Mouse (Mus musculus) gastrocnemius, adult 2 months (tissue): ENCODE data around the gene Gramd1a. TPM values are rescaled to one million over a fixed set of nuclear protein-coding genes. Genes with fewer than 3 reads are reported as not detected.

Experiments
- DNase-seq: peaks from one replicate; pipeline ENCODE4 v3.0.0; 2022
- H3K27ac ChIP-seq: fragments of 200-600 bp; 2 replicates; pipeline ENCODE4 v1.8.1; 2022; ENCODE audit warnings: mild to moderate bottlenecking
- H3K4me3 ChIP-seq: fragments of 200-600 bp; 2 replicates; pipeline ENCODE4 v1.8.1; 2022; ENCODE audit warnings: mild to moderate bottlenecking, moderate library complexity
- CTCF ChIP-seq: fragments of 200-600 bp; IDR thresholded peaks from 2 replicates; pipeline ENCODE4 v1.8.1; 2022; ENCODE audit warnings: antibody characterized with exemption, mild to moderate bottlenecking, moderate library complexity
- intact Hi-C: fragments of 180-260 bp; cut with DNase I; formaldehyde crosslinking; loops from one replicate; pipeline ENCODE4 v1.15.1; 2025
- total RNA-seq, 2 experiments: library from RNA; stranded (reverse); gene quantifications; 2 replicates each; pipeline ENCODE4 v1.2.3; 2021

The Gramd1a gene
- total RNA-seq, 2 experiments from 2014 or later, result 47.2 to 61.7 TPM

DNA sequence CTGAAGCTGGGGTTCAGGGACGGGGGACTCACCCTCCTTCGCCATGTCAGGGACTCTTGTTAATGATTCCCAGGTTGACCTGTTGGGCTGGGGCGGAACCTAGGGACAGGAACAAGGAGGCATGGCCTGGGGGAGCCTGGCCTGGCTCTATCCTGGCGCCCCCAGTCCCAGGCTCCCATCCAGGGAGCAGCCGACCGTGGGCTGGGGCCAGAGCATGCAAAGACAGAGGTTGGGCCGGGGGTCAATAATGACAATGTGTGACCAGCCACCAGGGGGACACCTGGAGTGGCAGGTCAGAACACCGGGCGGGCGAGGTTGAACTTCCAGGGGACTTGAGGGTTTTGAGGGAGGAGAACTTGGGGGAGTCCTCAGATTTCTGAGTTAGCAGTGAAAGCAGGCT is 41.0 kb downstream of the Gramd1a start:
- peak overlapping the region; percentile 93 for H3K27ac ChIP-seq
- TF ChIP-seq CTCF, result peak; percentile 23; the same call in 1 of the 2 replicates
- no peak overlapping the region; the same call in 1 of the 2 replicates for H3K4me3 ChIP-seq
- intact Hi-C loops, result no loop called here
- DNase-seq, result peak; percentile 56

GRCm38 (mm10) chr7:31113800-31114199 is 41.9 kb downstream of the Gramd1a start:
- no peak for TF ChIP-seq CTCF
- no peak overlapping the region; the same call in 1 of the 2 replicates for H3K27ac ChIP-seq
- no peak for DNase-seq
- intact Hi-C loops, result no loop called here
- no peak overlapping the region for H3K4me3 ChIP-seq

DNA sequence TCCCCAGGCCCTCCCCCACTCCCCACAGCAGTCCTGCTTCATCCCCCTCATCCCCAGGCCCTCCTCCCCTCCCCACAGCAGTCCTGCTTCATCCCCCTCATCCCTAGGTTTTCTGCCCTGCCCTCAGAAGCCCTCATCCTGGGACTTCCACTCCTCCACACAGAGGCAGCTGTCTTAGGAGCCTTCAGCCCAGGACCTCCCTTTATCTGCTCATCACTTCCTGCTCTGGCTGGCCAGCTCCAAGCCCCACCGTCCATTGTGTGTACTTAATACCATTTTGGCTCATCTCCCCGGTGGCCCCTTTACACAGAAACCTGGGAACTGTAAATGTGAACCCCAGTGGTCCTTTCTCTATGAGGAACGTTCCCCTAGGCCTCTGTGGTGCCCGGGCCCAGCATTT is 43.7 kb downstream of the Gramd1a start:
- TF ChIP-seq CTCF, result no peak
- Histone ChIP-seq H3K4me3 (no peak overlapping the region), H3K27ac (peak overlapping the region; percentile 35; the same call in 1 of the 2 replicates)
- no peak for DNase-seq
- intact Hi-C loops, result no loop called here

GRCm38 (mm10) chr7:31110861-31111385 is 44.8 kb downstream of the Gramd1a start:
- TF ChIP-seq CTCF, result no peak
- Histone ChIP-seq H3K4me3 (no peak overlapping the region), H3K27ac (peak overlapping the region; percentile 83)
- intact Hi-C loops, result no loop called here
- no peak for DNase-seq

- peak overlapping the region; percentile 83 for H3K27ac ChIP-seq
- intact Hi-C loops, result no loop called here
These were observed 45.9 kb downstream of the Gramd1a start for GRCm38 (mm10) chr7:31109796-31110195.

GRCm38 (mm10) chr7:31109091-31109490 is 46.6 kb downstream of the Gramd1a start:
- H3K27ac ChIP-seq, result peak overlapping the region; percentile 83
- intact Hi-C loops, result no loop called here
- TF ChIP-seq CTCF, result no peak
- DNase-seq, result peak; percentile 79
- H3K4me3 ChIP-seq, result peak overlapping the region; percentile 57

More at GRCm38 (mm10) chr7:31109796-31110195, 45.9 kb downstream of the Gramd1a start:
- H3K4me3 ChIP-seq, result no peak overlapping the region
- no peak for DNase-seq
- no peak for TF ChIP-seq CTCF

DNA sequence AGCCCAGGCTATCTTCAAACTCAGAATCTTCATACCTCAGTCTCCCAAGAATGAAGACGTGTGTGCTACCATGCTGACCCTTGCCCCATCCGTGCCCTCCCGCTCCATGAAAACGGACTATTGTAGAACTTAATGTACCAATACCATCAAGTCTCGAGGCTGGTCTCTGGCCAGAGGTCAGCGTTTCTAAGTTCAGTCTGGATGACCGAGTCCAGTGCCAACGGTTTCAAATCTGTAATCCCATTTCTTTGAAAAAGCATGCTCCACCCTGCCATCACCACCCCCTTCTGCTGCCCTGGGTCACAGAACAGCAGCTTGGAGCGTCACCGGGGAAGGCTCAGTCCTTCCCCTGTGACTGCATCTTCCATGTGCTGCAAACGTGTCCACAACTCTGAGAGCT is 47.9 kb downstream of the Gramd1a start:
- DNase-seq, result no peak
- Histone ChIP-seq H3K4me3 (0 out of 2 replicates have a peak overlapping the region, but pooled peaks have one; percentile 0), H3K27ac (peak overlapping the region; percentile 83; the same call in 1 of the 2 replicates)
- TF ChIP-seq CTCF, result no peak
- intact Hi-C loops, result no loop called here

- no peak for TF ChIP-seq CTCF
- H3K4me3 ChIP-seq, result no peak overlapping the region
- DNase-seq, result no peak
- intact Hi-C loops, result no loop called here
- no peak overlapping the region; the same call in 1 of the 2 replicates for H3K27ac ChIP-seq
These were observed 49.5 kb downstream of the Gramd1a start for GRCm38 (mm10) chr7:31106166-31106565.

- Histone ChIP-seq H3K27ac (peak overlapping the region; percentile 55; the same call in 1 of the 2 replicates), H3K4me3 (no peak overlapping the region)
- TF ChIP-seq CTCF, result peak; percentile 83
- DNase-seq, result peak; percentile 84
- intact Hi-C loops, result loop anchor here (1.0 kb wide), 1 partner anchor 70 kb away; no protein-coding TSS in a partner anchor
These were observed 50.5 kb downstream of the Gramd1a start for GRCm38 (mm10) chr7:31105061-31105768.

GRCm38 (mm10) chr7:31100786-31101185 is 54.9 kb downstream of the Gramd1a start:
- DNase-seq, result no peak
- intact Hi-C loops, result loop anchor here (5.0 kb wide), 1 partner anchor 57 kb away; the partner anchor contains the start of gene Gramd1a
- no peak overlapping the region for H3K4me3 ChIP-seq
- no peak overlapping the region for H3K27ac ChIP-seq
- TF ChIP-seq CTCF, result no peak

DNA sequence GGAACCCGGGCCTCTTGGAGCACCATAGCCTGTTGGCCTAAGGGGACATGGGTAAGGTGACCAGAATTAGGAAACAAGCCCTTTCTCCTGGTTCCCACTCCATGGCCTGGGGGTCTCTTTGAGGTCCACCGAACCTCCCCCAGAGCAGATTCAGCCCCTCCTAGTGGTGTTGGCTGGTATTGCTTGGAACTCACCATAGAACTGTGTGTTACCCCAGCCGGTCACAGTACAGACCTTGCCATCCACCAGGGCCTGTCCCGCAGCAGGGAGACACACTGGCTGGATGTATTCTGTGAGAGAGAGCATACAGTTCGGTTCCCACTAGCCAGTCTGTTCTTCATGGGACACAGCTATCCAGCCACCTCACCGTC is 56.1 kb downstream of the Gramd1a start:
- H3K27ac ChIP-seq, result no peak overlapping the region
- peak; percentile 38; the same call in 1 of the 2 replicates for TF ChIP-seq CTCF
- intact Hi-C loops, result loop anchor here (5.0 to 10.0 kb wide), 2 partner anchors 122 to 225 kb away; no protein-coding TSS in a partner anchor
- DNase-seq, result no peak
- H3K4me3 ChIP-seq, result no peak overlapping the region

DNA sequence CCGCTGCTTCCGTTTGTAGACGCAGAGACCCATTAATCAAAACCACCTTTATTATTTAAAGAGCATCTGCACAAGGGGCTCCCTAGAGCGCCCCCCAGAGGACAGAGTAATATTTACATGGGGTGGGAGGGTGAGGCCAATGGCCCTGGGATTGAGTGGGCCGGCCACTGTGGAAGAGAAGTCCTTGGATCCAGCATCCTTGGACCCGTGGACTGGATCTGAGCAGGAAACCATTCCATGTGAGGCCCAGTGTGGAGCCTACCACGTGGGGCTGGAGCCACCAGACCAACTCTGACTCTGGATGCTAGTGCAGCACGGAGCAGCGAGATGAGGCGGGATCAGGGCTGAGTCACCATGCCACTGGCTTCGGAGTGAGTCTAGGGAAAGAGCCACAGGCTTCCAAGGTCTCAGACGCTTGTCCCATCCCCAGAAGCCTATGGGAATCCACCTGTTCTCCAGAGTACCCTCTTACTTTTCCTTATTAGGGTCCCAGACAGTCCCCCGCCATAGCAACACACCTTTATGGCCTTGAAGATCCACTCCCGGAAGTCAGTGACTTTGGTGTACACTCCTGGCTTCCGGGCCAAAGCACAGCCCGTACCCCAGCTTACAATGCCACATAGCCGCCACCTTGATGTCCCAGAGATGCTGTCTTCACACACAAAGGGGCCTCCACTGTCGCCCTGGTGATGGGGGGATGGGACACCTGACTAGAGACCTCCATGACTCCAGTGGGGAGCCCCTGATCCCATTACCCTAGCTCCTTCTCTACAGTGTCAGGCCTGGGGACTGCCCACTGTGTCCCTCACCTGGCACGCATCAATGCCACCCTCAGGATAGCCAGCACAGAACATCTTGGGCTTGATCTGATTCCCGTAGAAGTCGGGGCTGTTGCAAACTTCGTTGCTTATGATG is 56.7 kb downstream of the Gramd1a start:
- intact Hi-C loops, result loop anchor here (5.0 to 10.0 kb wide), 2 partner anchors 122 to 224 kb away; no protein-coding TSS in a partner anchor
- TF ChIP-seq CTCF, result peak; percentile 52; the same call in 1 of the 2 replicates
- no peak for DNase-seq

More for the DNA sequence above, 56.7 kb downstream of the Gramd1a start:
- Histone ChIP-seq H3K4me3 (no peak overlapping the region), H3K27ac (peak overlapping the region; percentile 44)
